Mouse (Mus musculus) heart, postnatal 25 days (tissue): ENCODE data around the gene Neurl4. TPM values are rescaled to one million over a fixed set of nuclear protein-coding genes. Genes with fewer than 3 reads are reported as not detected.
"Not testable (repeated sequence)": the region's sequence is repeated elsewhere in the genome, so short reads cannot be mapped to it uniquely, and the experiment has no call there.

Experiments
- DNase-seq: peaks from one replicate; pipeline ENCODE4 v3.0.0; 2022; ENCODE audit warnings: low spot score
- intact Hi-C: fragments of 180-260 bp; cut with DNase I; formaldehyde crosslinking; loops from one replicate; pipeline ENCODE4 v1.15.1; 2025
- total RNA-seq, 2 experiments: library from RNA; stranded (reverse); gene quantifications; 2 replicates each; pipeline ENCODE4 v1.2.3; 2021

Gene Neurl4
- 10 to 100 TPM; 44.9 to 46.0 TPM for total RNA-seq

GRCm38 (mm10) chr11:69900471-69901405, at the start of gene Neurl4, which contains the start of gene 2810408A11Rik:
Gene Neurl4, plus strand, starts transcription at chr11:69901072.
Gene 2810408A11Rik, minus strand, starts transcription at chr11:69900987.
- intact Hi-C loops, result no loop called here
- peak; percentile 87 for DNase-seq

- intact Hi-C loops, result loop anchor here (2.0 kb wide), 1 partner anchor 23 kb away; no protein-coding TSS in a partner anchor
- no peak for DNase-seq
Measured at GRCm38 (mm10) chr11:69853994-69854393, 46.9 kb upstream of the Neurl4 start.

- DNase-seq, result no peak
- intact Hi-C loops, result loop anchor here (2.0 kb wide), 1 partner anchor 22 kb away; no protein-coding TSS in a partner anchor
Measured at GRCm38 (mm10) chr11:69854680-69855079, 46.2 kb upstream of the Neurl4 start.

GRCm38 (mm10) chr11:69855347-69855746, 45.5 kb upstream of the Neurl4 start:
- intact Hi-C loops, result loop anchor here (2.0 kb wide), 1 partner anchor 21 kb away; no protein-coding TSS in a partner anchor
- no peak for DNase-seq

GRCm38 (mm10) chr11:69858113-69858998, 42.5 kb upstream of the Neurl4 start, which contains the start of gene Tnk1:
Gene Tnk1, minus strand, starts transcription at chr11:69858730.
- no peak for DNase-seq
- intact Hi-C loops, result no loop called here

- DNase-seq, intact Hi-C loops: not testable (repeated sequence)
Measured at GRCm38 (mm10) chr11:69863729-69864128, 37.1 kb upstream of the Neurl4 start.

GRCm38 (mm10) chr11:69864138-69864860, 36.6 kb upstream of the Neurl4 start:
- DNase-seq, result no peak
- intact Hi-C loops, result no loop called here

- no peak for DNase-seq
- intact Hi-C loops, result no loop called here
Measured at GRCm38 (mm10) chr11:69865561-69865960, 35.3 kb upstream of the Neurl4 start.

- DNase-seq, result no peak
- intact Hi-C loops, result no loop called here
Measured at GRCm38 (mm10) chr11:69867335-69867734, 33.5 kb upstream of the Neurl4 start.

- DNase-seq, result no peak
- intact Hi-C loops, result loop anchor here (10.0 kb wide), 2 partner anchors 186 to 216 kb away; partner anchors contain the start of genes Senp3, Sox15 and Tnfsf13
Measured at GRCm38 (mm10) chr11:69870289-69871069, 30.4 kb upstream of the Neurl4 start.

- intact Hi-C loops, result loop anchor here (10.0 kb wide), 2 partner anchors 187 to 217 kb away; partner anchors contain the start of genes Senp3, Sox15 and Tnfsf13
- DNase-seq, result no peak
Measured at GRCm38 (mm10) chr11:69871822-69872221, 29.1 kb upstream of the Neurl4 start.

- intact Hi-C loops, result loop anchor here (10.0 kb wide), 2 partner anchors 188 to 218 kb away; partner anchors contain the start of genes Senp3, Sox15 and Tnfsf13
Measured at GRCm38 (mm10) chr11:69872451-69872850, 28.4 kb upstream of the Neurl4 start.

GRCm38 (mm10) chr11:69876186-69876585, 24.7 kb upstream of the Neurl4 start:
- intact Hi-C loops, result loop anchor here (2.0 to 10.0 kb wide), 6 partner anchors 21 to 221 kb away; partner anchors contain the start of genes Senp3, Sox15 and Tnfsf13
- peak; percentile 72 for DNase-seq

More at GRCm38 (mm10) chr11:69872451-69872850, 28.4 kb upstream of the Neurl4 start:
- no peak for DNase-seq

- intact Hi-C loops, result loop anchor here (2.0 to 10.0 kb wide), 6 partner anchors 22 to 222 kb away; partner anchors contain the start of genes Senp3, Sox15 and Tnfsf13
- DNase-seq, result peak; percentile 78
Measured at GRCm38 (mm10) chr11:69876867-69877266, 24.0 kb upstream of the Neurl4 start.

- intact Hi-C loops, result loop anchor here (2.0 to 10.0 kb wide), 7 partner anchors 23 to 223 kb away; partner anchors contain the start of genes Senp3, Sox15 and Tnfsf13
- DNase-seq, result no peak
Measured at GRCm38 (mm10) chr11:69877878-69878277, 23.0 kb upstream of the Neurl4 start, which contains the start of gene Tmem95. Gene Tmem95, minus strand, starts transcription at chr11:69878018.

GRCm38 (mm10) chr11:69878399-69878798, 22.5 kb upstream of the Neurl4 start:
- intact Hi-C loops, result loop anchor here (2.0 to 10.0 kb wide), 3 partner anchors 72 to 224 kb away; partner anchors contain the start of genes Senp3, Sox15 and Tnfsf13
- DNase-seq, result no peak

- intact Hi-C loops, result loop anchor here (2.0 to 10.0 kb wide), 3 partner anchors 72 to 224 kb away; partner anchors contain the start of genes Senp3, Sox15 and Tnfsf13
- no peak for DNase-seq
Measured at GRCm38 (mm10) chr11:69878952-69879351, 21.9 kb upstream of the Neurl4 start.
